Mouse (Mus musculus): ENCODE measurements around the gene H2-M5.

- no peak for TF ChIP-seq CTCF (IDR thresholded peaks at IDR 0.05; ENCODE audit: low read depth, low read length)
- no peak for TF ChIP-seq GATA1 (IDR thresholded peaks at IDR 0.05; ENCODE audit: borderline replicate concordance, low read length)
- TF ChIP-seq GATA2 (IDR thresholded peaks at IDR 0.05; ENCODE audit: borderline replicate concordance, low read depth, low read length), result no peak
- no peak for TF ChIP-seq TAL1 (conservative IDR thresholded peaks at IDR 0.05; ENCODE audit: low read depth, low read length)
- TF ChIP-seq POLR2AphosphoS5 (IDR thresholded peaks at IDR 0.05; ENCODE audit: insufficient replicate concordance, low read depth, low read length), result no peak
Measured at GRCm38 (mm10) chr17:36971172-36971850, 18.0 kb downstream of the H2-M5 start.
